Mouse (Mus musculus): ENCODE measurements around the gene Spen. TPM values are rescaled to one million over a fixed set of nuclear protein-coding genes. Genes with fewer than 3 reads are reported as not detected.
A peak's percentile ranks its signal among the peaks of the same experiment; 100 is the strongest.
"Not testable (repeated sequence)": the region's sequence is repeated elsewhere in the genome, so short reads cannot be mapped to it uniquely, and the experiment has no call there.

Gene Spen
- polyA plus RNA-seq, 1 experiment, result 9.1 TPM

- no peak for DNase-seq (ENCODE audit: low read depth, low spot score)
- 79% methylated on average over 11 of the region's 11 CpGs for WGBS
Measured at GRCm38 (mm10) chr4:141562281-141562680, 23.9 kb upstream of the Spen start.

- WGBS, result 79% methylated on average over 5 of the region's 5 CpGs
- not testable (repeated sequence) for DNase-seq (ENCODE audit: low read depth, low spot score)
Measured at GRCm38 (mm10) chr4:141561331-141561919, 23.0 kb upstream of the Spen start.

GRCm38 (mm10) chr4:141559898-141560263, 21.5 kb upstream of the Spen start:
- no peak for DNase-seq (ENCODE audit: low read depth, low spot score)
- WGBS, result under 1% methylated on average over 9 of the region's 9 CpGs

- under 1% methylated on average over 30 of the region's 30 CpGs for WGBS
- DNase-seq (ENCODE audit: low read depth, low spot score), result no peak
Measured at GRCm38 (mm10) chr4:141559131-141559897, 20.9 kb upstream of the Spen start.

GRCm38 (mm10) chr4:141558658-141559057, 20.3 kb upstream of the Spen start:
- WGBS, result 16% methylated on average over 16 of the region's 16 CpGs
- DNase-seq (ENCODE audit: low read depth, low spot score), result no peak

- not testable (repeated sequence) for DNase-seq (ENCODE audit: low read depth, low spot score)
- 90% methylated on average over 6 of the region's 6 CpGs for WGBS
Measured at GRCm38 (mm10) chr4:141556163-141556562, 17.8 kb upstream of the Spen start.

GRCm38 (mm10) chr4:141554255-141554865, 16.0 kb upstream of the Spen start:
- not testable (repeated sequence) for DNase-seq (ENCODE audit: low read depth, low spot score)
- 81% methylated on average over 9 of the region's 9 CpGs for WGBS

- WGBS, result 3% methylated on average over 2 of the region's 2 CpGs
- no peak for DNase-seq (ENCODE audit: low read depth, low spot score)
Measured at GRCm38 (mm10) chr4:141552484-141552883, 14.1 kb upstream of the Spen start.

GRCm38 (mm10) chr4:141547299-141547698, 8.9 kb upstream of the Spen start:
- 6% methylated on average over 9 of the region's 9 CpGs for WGBS

GRCm38 (mm10) chr4:141546334-141547200, 8.2 kb upstream of the Spen start:
- under 1% methylated on average over 81 of the region's 98 CpGs for WGBS
- no peak for DNase-seq (ENCODE audit: low read depth, low spot score)

More at GRCm38 (mm10) chr4:141547299-141547698, 8.9 kb upstream of the Spen start:
- DNase-seq (ENCODE audit: low read depth, low spot score), result no peak

GRCm38 (mm10) chr4:141545743-141546333, 7.4 kb upstream of the Spen start:
- under 1% methylated on average over 56 of the region's 56 CpGs for WGBS

GRCm38 (mm10) chr4:141545071-141545742, 6.8 kb upstream of the Spen start:
- DNase-seq (ENCODE audit: low read depth, low spot score), result no peak
- under 1% methylated on average over 45 of the region's 45 CpGs for WGBS

More at GRCm38 (mm10) chr4:141545743-141546333, 7.4 kb upstream of the Spen start:
- peak; percentile 94 for DNase-seq (ENCODE audit: low read depth, low spot score)

- DNase-seq (ENCODE audit: low read depth, low spot score), result no peak
- 24% methylated on average over 2 of the region's 2 CpGs for WGBS
Measured at GRCm38 (mm10) chr4:141544536-141544935, 6.1 kb upstream of the Spen start.

GRCm38 (mm10) chr4:141543593-141543992, 5.2 kb upstream of the Spen start:
- 95% methylated on average over 3 of the region's 3 CpGs for WGBS
- no peak for DNase-seq (ENCODE audit: low read depth, low spot score)

- WGBS, result 82% methylated on average over 7 of the region's 7 CpGs
- DNase-seq (ENCODE audit: low read depth, low spot score), result no peak
Measured at GRCm38 (mm10) chr4:141541851-141542250, 3.5 kb upstream of the Spen start.

GRCm38 (mm10) chr4:141540844-141541243, 2.4 kb upstream of the Spen start:
- 73% methylated on average over 3 of the region's 3 CpGs for WGBS
- DNase-seq (ENCODE audit: low read depth, low spot score), result no peak

GRCm38 (mm10) chr4:141539213-141539767, 893 bp upstream of the Spen start:
- WGBS, result 15% methylated on average over 12 of the region's 12 CpGs
- DNase-seq (ENCODE audit: low read depth, low spot score), result no peak

GRCm38 (mm10) chr4:141537706-141538407, 540 bp downstream of the Spen start:
- no peak for DNase-seq (ENCODE audit: low read depth, low spot score)
- WGBS, result under 1% methylated on average over 101 of the region's 101 CpGs
